In the genomic region with DNA sequence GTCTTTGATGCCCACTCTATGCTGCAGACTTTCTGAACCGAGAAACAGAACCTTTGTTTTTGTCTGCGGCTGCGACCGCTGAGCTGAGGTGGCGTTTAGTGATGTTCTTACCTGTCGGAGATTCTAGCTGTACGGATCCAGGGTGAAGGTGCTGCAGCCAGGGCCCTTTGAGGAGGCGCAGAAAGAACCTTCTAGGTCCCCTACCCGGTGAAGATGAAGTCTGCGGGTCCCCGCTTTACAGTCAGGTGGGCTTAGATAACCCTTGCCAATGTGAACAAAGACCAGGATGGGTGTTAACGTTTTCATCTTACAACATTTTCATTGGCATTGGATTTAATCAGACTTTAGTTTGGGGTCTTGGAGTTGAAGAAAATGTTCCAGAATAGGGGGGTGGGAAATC, we compare ENCODE assay signal across 10 mouse cellular contexts. TPM values are rescaled to one million over a fixed set of nuclear protein-coding genes. Genes with fewer than 3 reads are reported as not detected.
DNase-seq lines count a peak whose midpoint lies in the region; ATAC-seq and TF ChIP-seq lines count a peak whose summit lies in the region.
"Had no signal": no experiment of that assay in that cellular context is flagged by ENCODE, and none has a peak within 500 bp of the region (broad histone marks: within the 10 kb centered on the region; RNA-seq: fewer than 3 reads in every experiment).

No protein-coding gene starts in this region.

- H3K9me3 ChIP-seq in kidney, postnatal 0 days (replicated peaks; ENCODE audit: low read length) = no peaks in the 10 kb centered on the region
- no peaks in the 10 kb centered on the region for H3K9me3 ChIP-seq in embryonic facial prominence, embryonic 12.5 days
- H3K9me3 ChIP-seq in intestine, postnatal 0 days (ENCODE audit: control insufficient read depth) = no peaks in the 10 kb centered on the region
- H3K9me3 ChIP-seq in neural tube, embryonic 14.5 days (ENCODE audit: control insufficient read depth, low read length) = no peaks in the 10 kb centered on the region

- TF ChIP-seq POLR2A in kidney, adult 2 months (IDR thresholded peaks at IDR 0.05; ENCODE audit: low read depth, low read length) = no peak

- H3K27ac ChIP-seq in kidney, postnatal 0 days = no peak overlapping the region
- H3K27ac ChIP-seq in kidney, adult 2 months (ENCODE audit: insufficient read depth, low read depth, low read length) = no peak overlapping the region
- H3K27ac ChIP-seq in embryonic facial prominence, embryonic 12.5 days = no peak overlapping the region
- no peak overlapping the region for H3K27ac ChIP-seq in intestine, postnatal 0 days (ENCODE audit: low read depth, low read length)
- no peak overlapping the region for H3K27ac ChIP-seq in neural tube, embryonic 14.5 days (ENCODE audit: low read depth, low read length)

- no peak for DNase-seq in kidney, postnatal 0 days (ENCODE audit: low spot score)
- no peak for DNase-seq in kidney, adult 2 months
- no peak for DNase-seq in gastrocnemius, postnatal 25 days
- DNase-seq in kidney, adult 8-10 months = no peak
- no peak for DNase-seq in adrenal gland, postnatal 25 days

- H3K4me3 ChIP-seq in kidney, postnatal 0 days (replicated peaks; ENCODE audit: low read depth, low read length) = peak overlapping the region; percentile 29
- no peak overlapping the region for H3K4me3 ChIP-seq in kidney, adult 2 months (ENCODE audit: insufficient read depth, low read depth, low read length)
- peak overlapping the region; percentile 52 for H3K4me3 ChIP-seq in embryonic facial prominence, embryonic 12.5 days
- H3K4me3 ChIP-seq in intestine, postnatal 0 days (ENCODE audit: low read depth, low read length) = peak overlapping the region; percentile 10; the same call in 1 of the 2 replicates
- peak overlapping the region; percentile 50 for H3K4me3 ChIP-seq in neural tube, embryonic 14.5 days (ENCODE audit: low read depth, low read length)

- peaks cover 5% of the 10 kb centered on the region; the same call in 1 of the 2 replicates for H3K27me3 ChIP-seq in kidney, postnatal 0 days (ENCODE audit: insufficient read depth, low read length)
- H3K27me3 ChIP-seq in kidney, adult 2 months (replicated peaks; ENCODE audit: control insufficient read depth, insufficient read depth, low read length) = peaks cover 4% of the 10 kb centered on the region
- H3K27me3 ChIP-seq in embryonic facial prominence, embryonic 12.5 days = peaks cover 12% of the 10 kb centered on the region
- 0 out of 2 replicates have a peak, but pooled peaks cover 3% of the 10 kb centered on the region for H3K27me3 ChIP-seq in intestine, postnatal 0 days (replicated peaks; ENCODE audit: control insufficient read depth, insufficient read depth, low read length)
- no peaks in the 10 kb centered on the region for H3K27me3 ChIP-seq in neural tube, embryonic 14.5 days (ENCODE audit: control insufficient read depth, insufficient read depth, low read length)

- no peak for TF ChIP-seq CTCF in kidney, postnatal 0 days (IDR thresholded peaks at IDR 0.05; ENCODE audit: low read depth)
- TF ChIP-seq CTCF in kidney, adult 2 months (conservative IDR thresholded peaks at IDR 0.05; ENCODE audit: insufficient read depth, insufficient read length, low read depth, low read length) = no peak
- no peak for TF ChIP-seq CTCF in intestine, postnatal 0 days (IDR thresholded peaks at IDR 0.05; ENCODE audit: low read depth)

- H3K4me1 ChIP-seq in kidney, postnatal 0 days (replicated peaks; ENCODE audit: insufficient read depth, low read length) = no peaks in the 10 kb centered on the region
- no peaks in the 10 kb centered on the region for H3K4me1 ChIP-seq in kidney, adult 2 months (ENCODE audit: control insufficient read depth, insufficient read depth, low read length)
- no peaks in the 10 kb centered on the region for H3K4me1 ChIP-seq in embryonic facial prominence, embryonic 12.5 days
- no peaks in the 10 kb centered on the region for H3K4me1 ChIP-seq in intestine, postnatal 0 days (replicated peaks; ENCODE audit: control insufficient read depth, insufficient read depth, low read length)
- no peaks in the 10 kb centered on the region for H3K4me1 ChIP-seq in neural tube, embryonic 14.5 days (ENCODE audit: control insufficient read depth, insufficient read depth, low read length)

- H3K36me3 ChIP-seq in kidney, postnatal 0 days (ENCODE audit: insufficient read depth, low read length) = no peaks in the 10 kb centered on the region
- H3K36me3 ChIP-seq in kidney, adult 2 months (ENCODE audit: control insufficient read depth, insufficient read depth, low read length) = no peaks in the 10 kb centered on the region
- H3K36me3 ChIP-seq in embryonic facial prominence, embryonic 12.5 days = no peaks in the 10 kb centered on the region
- no peaks in the 10 kb centered on the region for H3K36me3 ChIP-seq in intestine, postnatal 0 days (ENCODE audit: control insufficient read depth, insufficient read depth)
- H3K36me3 ChIP-seq in neural tube, embryonic 14.5 days (ENCODE audit: control insufficient read depth, insufficient read depth, low read length) = no peaks in the 10 kb centered on the region

- no peak for ATAC-seq in kidney, postnatal 0 days (replicated peaks; ENCODE audit: low FRiP score, low read depth)
- no peak for ATAC-seq in embryonic facial prominence, embryonic 12.5 days (ENCODE audit: insufficient number of reproducible peaks, insufficient read depth, low FRiP score, low TSS enrichment)
- no peak for ATAC-seq in intestine, postnatal 0 days
- peak; percentile 58 for ATAC-seq in neural tube, embryonic 14.5 days (ENCODE audit: low read depth)

- 2% methylated on average over 12 of the region's 12 CpGs for WGBS in kidney, postnatal 0 days
- 19% methylated on average over 12 of the region's 12 CpGs for WGBS in kidney, adult 2 months
- WGBS in embryonic facial prominence, embryonic 12.5 days = 1% methylated on average over 12 of the region's 12 CpGs
- 10% methylated on average over 12 of the region's 12 CpGs for WGBS in intestine, postnatal 0 days
- under 1% methylated on average over 12 of the region's 12 CpGs for WGBS in neural tube, embryonic 14.5 days

- H3K4me2 ChIP-seq in kidney, postnatal 0 days (ENCODE audit: low read length) = peak overlapping the region; percentile 56
- H3K4me2 ChIP-seq in embryonic facial prominence, embryonic 12.5 days (replicated peaks) = peak overlapping the region; percentile 59
- H3K4me2 ChIP-seq in intestine, postnatal 0 days (replicated peaks; ENCODE audit: low read depth) = peak overlapping the region; percentile 35
- H3K4me2 ChIP-seq in neural tube, embryonic 14.5 days (ENCODE audit: low read depth, low read length) = peak overlapping the region; percentile 62

- H3K9ac ChIP-seq in kidney, postnatal 0 days (ENCODE audit: low read depth, low read length) = no peak overlapping the region
- peak overlapping the region; percentile 40 for H3K9ac ChIP-seq in embryonic facial prominence, embryonic 12.5 days
- no peak overlapping the region for H3K9ac ChIP-seq in intestine, postnatal 0 days (ENCODE audit: low read depth, low read length)
- H3K9ac ChIP-seq in neural tube, embryonic 14.5 days (replicated peaks; ENCODE audit: low read depth, low read length) = peak overlapping the region; percentile 52; the same call in 1 of the 2 replicates

RNA-seq across cellular contexts. Expression of gene Gpx5, which starts 39.0 kb away (rescaled TPM):
- not detected in 2 replicates for polyA plus RNA-seq in kidney, postnatal 0 days (2015; fragmentation: Nextera tagmentation; extraction: Ambion mirVana)
- polyA plus RNA-seq in kidney, adult 2 months (2012; rRNA removed) = not detected in 2 replicates
- not detected in 2 replicates for polyA plus RNA-seq in embryonic facial prominence, embryonic 12.5 days (2016; fragmentation: Nextera tagmentation; extraction: Ambion mirVana)
- not detected in 2 replicates for polyA plus RNA-seq in intestine, postnatal 0 days (2015; fragmentation: Nextera tagmentation; extraction: Ambion mirVana)
- polyA plus RNA-seq in neural tube, embryonic 14.5 days (2014; fragmentation: Nextera tagmentation; extraction: Ambion mirVana) = not detected in 2 replicates
- total RNA-seq in gastrocnemius, postnatal 25 days (2021) = not detected
- not detected in 2 replicates for total RNA-seq in adrenal gland, postnatal 25 days (2021)
- total RNA-seq: left cerebral cortex, postnatal 25 days had no signal

RNA-seq across cellular contexts. Expression of gene Gpx6, which starts 58.4 kb away (rescaled TPM):
- 57.5 and 67.8 TPM in 2 replicates for polyA plus RNA-seq in kidney, postnatal 0 days (2015; fragmentation: Nextera tagmentation; extraction: Ambion mirVana)
- 24.6 and 28.9 TPM in 2 replicates for polyA plus RNA-seq in kidney, adult 2 months (2012; rRNA removed)
- 0.13 and 0.55 TPM in 2 replicates for polyA plus RNA-seq in embryonic facial prominence, embryonic 12.5 days (2016; fragmentation: Nextera tagmentation; extraction: Ambion mirVana)
- polyA plus RNA-seq in intestine, postnatal 0 days (2015; fragmentation: Nextera tagmentation; extraction: Ambion mirVana) = not detected in 2 replicates
- polyA plus RNA-seq in neural tube, embryonic 14.5 days (2014; fragmentation: Nextera tagmentation; extraction: Ambion mirVana) = 0.35 TPM in 1 of 2 replicates, not detected in the other
- not detected for total RNA-seq in gastrocnemius, postnatal 25 days (2021)
- not detected in 2 replicates for total RNA-seq in adrenal gland, postnatal 25 days (2021)
- total RNA-seq: left cerebral cortex, postnatal 25 days had no signal
- polyA plus RNA-seq: brain, embryonic 14.5 days had no signal

Comparison
In these comparisons a context has a peak if more than half of its experiments do, and no peak if none do; other contexts are left out.
1. H3K9ac ChIP-seq: peak in embryonic facial prominence, embryonic 12.5 days (single experiment) and neural tube, embryonic 14.5 days (single experiment); none in kidney, postnatal 0 days (single experiment) and intestine, postnatal 0 days (single experiment).
2. RNA of gene Gpx6, which starts 58.4 kb away (polyA plus RNA-seq): 57.5 to 67.8 TPM in kidney, postnatal 0 days and 24.6 to 28.9 TPM in kidney, adult 2 months; 0.35 TPM in neural tube, embryonic 14.5 days, 0.13 to 0.55 TPM in embryonic facial prominence, embryonic 12.5 days and not detected in intestine, postnatal 0 days; every median in the first group is over 10 times any median in the second.
3. Peak in every context shown above with its lines, with median percentiles within 50 percentile points of each other: H3K4me2 ChIP-seq.